Mouse (Mus musculus): ENCODE results near the gene Elmod3.

DNA sequence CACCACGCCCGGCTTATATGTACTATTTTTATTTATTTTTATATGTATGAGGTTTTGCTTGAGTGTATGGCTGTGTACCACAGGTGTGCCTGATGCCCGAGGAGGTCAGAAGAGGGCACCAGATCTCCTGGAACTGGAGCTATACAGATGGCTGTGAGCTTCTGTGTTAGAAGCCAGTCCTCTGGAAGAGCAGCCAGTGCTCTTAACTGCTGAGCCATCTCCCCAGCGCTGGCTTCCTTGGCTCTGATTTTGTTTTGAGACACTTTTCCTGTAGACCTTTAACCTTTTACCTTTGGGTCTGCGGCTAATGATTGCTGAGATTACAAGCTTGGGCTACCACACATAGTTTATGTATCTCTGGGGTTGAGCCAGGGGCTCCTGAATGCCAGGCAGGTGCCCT lies 30.7 kb downstream of the Elmod3 start:
- TF ChIP-seq CTCF (IDR thresholded peaks at IDR 0.05; ENCODE audit: low read depth, low read length) (no peak), GATA1 (IDR thresholded peaks at IDR 0.05; ENCODE audit: borderline replicate concordance, low read length) (no peak), TAL1 (conservative IDR thresholded peaks at IDR 0.05; ENCODE audit: low read depth, low read length) (no peak), POLR2AphosphoS5 (IDR thresholded peaks at IDR 0.05; ENCODE audit: insufficient replicate concordance, low read depth, low read length) (no peak)
